Mouse (Mus musculus): ENCODE data around the gene C2cd6.

DNA sequence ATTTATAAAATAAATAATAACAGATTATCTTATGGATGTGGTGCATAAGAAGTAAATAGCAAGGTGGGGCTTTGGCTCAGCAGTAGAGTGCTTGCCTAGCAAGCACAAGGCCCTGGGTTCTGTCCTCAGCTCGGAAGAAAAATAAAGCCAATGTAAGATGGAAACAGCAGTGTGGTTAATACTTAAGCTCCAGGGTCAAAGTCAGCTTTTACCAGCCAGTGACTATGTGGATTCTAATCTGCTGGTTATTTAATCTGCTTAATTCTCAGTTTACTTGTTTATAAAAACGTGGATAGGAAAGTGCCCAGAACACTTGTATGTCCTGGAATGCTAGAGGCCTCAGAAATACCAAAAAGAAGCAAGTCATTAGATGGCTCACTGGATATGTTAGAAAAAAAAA is 37.7 kb downstream of the C2cd6 start:
- TF ChIP-seq CTCF (IDR thresholded peaks at IDR 0.05; ENCODE audit: control insufficient read depth, insufficient read depth, low read length), result no peak
- TF ChIP-seq POLR2A (IDR thresholded peaks at IDR 0.05; ENCODE audit: borderline replicate concordance, control insufficient read depth, low read depth, low read length), result no peak
